Mouse (Mus musculus) NIH3T3 (cell line): Measurements from ENCODE around the gene Olfr706.
"Not testable (repeated sequence)": the region's sequence is repeated elsewhere in the genome, so short reads cannot be mapped to it uniquely, and the experiment has no call there.

Source experiments
- DNase-seq: peaks from one replicate; pipeline ENCODE4 v3.0.0-alpha.2; 2012; ENCODE audit warnings: low read depth

Olfr706 gene

DNA sequence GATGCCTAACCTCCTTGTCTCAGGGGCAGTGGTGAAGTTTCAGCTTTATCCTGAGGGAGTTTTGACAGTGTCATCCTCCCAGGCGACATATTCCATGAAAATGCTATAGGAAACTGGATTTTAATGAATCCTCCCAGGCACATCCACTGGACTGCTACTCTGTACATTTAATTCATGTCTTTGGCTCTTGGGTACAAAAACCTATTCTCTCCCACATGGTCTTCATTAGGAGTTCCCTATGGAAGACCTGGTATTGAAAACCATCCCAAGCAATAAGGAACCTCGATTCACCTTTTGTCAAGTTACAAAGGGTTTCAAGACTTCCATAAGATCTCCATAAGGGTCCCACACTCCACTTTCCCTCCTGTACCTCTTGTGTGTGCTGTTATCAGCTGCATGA, at the start of gene Olfr706:
Gene Olfr706, minus strand, starts transcription at position 101 of the 400 bp plus-strand sequence.
- no peak for DNase-seq

- DNase-seq: no peak
Measured at GRCm38 (mm10) chr7:106932119-106932518, 44.2 kb upstream of the Olfr706 start, which contains the start of gene Olfr709-ps1. Gene Olfr709-ps1, minus strand, starts transcription at chr7:106932219.

- DNase-seq: not testable (repeated sequence)
Measured at GRCm38 (mm10) chr7:106920961-106921360, 33.0 kb upstream of the Olfr706 start.

DNA sequence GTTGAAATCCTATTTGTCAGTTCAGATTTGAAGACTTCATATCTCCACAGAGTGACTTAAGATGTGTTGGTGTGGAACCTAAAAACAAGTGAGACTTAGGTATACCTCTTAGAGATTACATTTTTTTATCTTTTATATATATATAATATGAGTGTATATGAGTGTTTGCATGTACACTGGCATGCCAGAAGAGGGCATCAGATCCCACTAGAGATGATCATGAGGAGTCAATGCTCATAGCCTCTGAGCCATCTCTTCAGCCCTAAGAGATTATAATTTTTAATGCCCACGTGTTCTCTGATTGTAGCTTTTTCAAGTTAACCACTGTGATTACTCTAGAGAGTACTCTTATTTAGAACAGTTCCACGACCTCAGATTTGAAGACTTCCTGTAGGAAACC, 19.7 kb upstream of the Olfr706 start, which contains the start of gene Olfr1532-ps1:
Gene Olfr1532-ps1, plus strand, starts transcription at position 326 of the 400 bp plus-strand sequence.
- no peak for DNase-seq

GRCm38 (mm10) chr7:106901141-106901540, 13.2 kb upstream of the Olfr706 start, which contains the start of gene Olfr707:
Gene Olfr707, minus strand, starts transcription at chr7:106901241.
- not testable (repeated sequence) for DNase-seq

DNA sequence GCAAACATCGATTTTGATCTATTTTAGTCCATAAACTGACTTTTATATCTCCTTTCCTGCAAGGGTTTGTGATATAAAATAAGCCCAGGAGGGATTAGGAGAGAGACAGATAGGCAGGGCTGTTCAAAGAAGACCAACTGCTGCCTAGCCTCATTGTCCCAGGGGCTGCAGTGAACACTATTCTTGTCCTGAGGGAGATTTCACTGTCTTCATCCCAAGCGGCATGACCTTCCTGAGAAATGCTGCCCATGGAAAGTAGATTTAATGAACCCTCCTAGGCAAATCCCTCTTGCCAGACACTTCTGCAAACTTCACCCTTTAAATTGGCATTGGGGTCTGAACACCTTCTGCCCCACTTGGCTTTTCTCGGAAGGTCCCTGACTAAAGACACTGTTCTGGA, 11.2 kb downstream of the Olfr706 start, which contains the start of gene Olfr705:
Gene Olfr705, minus strand, starts transcription at position 101 of the 400 bp plus-strand sequence.
- no peak for DNase-seq

- DNase-seq: no peak
Measured at GRCm38 (mm10) chr7:106862885-106863284, 25.1 kb downstream of the Olfr706 start, which contains the start of gene Olfr704. Gene Olfr704, plus strand, starts transcription at chr7:106863185.

DNA sequence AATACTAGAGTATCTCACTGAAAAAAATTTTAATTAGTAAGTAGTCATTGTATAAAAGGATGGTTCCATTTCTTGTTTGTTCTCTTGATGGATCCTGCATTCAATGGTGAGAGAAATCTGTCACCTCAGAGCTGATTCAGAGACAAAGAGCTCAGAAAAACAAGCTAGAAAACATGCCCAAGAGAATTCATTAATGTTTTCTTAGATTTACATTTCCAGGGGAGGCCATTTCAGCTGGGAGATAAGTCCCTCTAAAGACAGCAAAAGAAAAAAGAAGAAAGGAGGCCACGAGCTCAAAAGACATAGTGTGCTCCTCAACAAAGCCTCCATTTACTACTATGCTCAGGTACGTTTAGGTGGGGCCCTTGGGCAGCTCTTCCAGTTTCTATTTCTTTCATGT, 44.9 kb downstream of the Olfr706 start, which contains the start of gene Olfr703:
Gene Olfr703, plus strand, starts transcription at position 301 of the 400 bp plus-strand sequence.
- DNase-seq: no peak

DNA sequence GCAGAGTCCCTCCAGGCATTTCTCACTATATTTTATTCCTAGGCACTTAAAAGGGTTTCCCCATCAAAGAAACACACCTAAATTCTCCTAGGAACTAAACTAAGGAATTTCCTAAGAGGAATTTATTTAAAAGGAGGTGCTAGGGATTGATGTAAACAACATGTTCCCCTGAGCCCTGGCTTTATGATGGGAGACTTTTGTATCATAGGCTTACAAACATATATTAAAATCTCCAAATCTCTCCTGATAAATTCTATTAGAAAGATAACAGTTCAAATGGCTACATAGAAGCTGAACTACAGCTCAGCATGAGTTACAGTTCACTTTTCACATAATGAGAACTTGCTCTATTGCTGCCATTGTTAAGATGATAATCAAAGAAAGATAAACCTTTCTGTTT, 54.2 kb downstream of the Olfr706 start, which contains the start of gene Olfr702:
Gene Olfr702, minus strand, starts transcription at position 101 of the 400 bp plus-strand sequence.
- DNase-seq: no peak
